Mouse (Mus musculus): ENCODE measurements around the gene Olfr286. TPM values are rescaled to one million over a fixed set of nuclear protein-coding genes. Genes with fewer than 3 reads are reported as not detected.
A peak's percentile ranks its signal among the peaks of the same experiment; 100 is the strongest.

Gene Olfr286
- not detected in 3 replicates for total RNA-seq (2017)

DNA sequence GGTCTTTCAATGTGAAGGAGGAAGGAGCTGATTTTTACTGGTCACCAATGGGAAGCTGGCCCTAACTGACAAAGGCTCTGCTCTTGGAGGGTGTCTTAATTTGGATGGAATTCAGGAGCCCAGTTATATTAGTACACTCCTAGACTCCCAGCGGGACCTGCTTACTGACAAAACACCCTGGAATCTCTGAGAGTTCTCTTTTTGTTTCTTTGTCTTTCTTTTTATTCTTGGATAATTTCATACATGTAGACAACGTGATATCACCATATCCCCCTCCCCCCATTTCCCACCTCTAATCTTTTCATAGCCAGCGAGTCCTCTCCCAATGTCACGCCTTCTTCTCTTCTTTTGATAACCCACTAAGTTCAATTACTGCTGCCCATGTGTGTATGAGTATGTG, at the start of gene Olfr286:
Gene Olfr286, minus strand, starts transcription at position 101 of the 400 bp plus-strand sequence.
- ATAC-seq (replicated peaks; ENCODE audit: insufficient number of reproducible peaks, low FRiP score, low TSS enrichment, poor library complexity, severe bottlenecking): no peak

DNA sequence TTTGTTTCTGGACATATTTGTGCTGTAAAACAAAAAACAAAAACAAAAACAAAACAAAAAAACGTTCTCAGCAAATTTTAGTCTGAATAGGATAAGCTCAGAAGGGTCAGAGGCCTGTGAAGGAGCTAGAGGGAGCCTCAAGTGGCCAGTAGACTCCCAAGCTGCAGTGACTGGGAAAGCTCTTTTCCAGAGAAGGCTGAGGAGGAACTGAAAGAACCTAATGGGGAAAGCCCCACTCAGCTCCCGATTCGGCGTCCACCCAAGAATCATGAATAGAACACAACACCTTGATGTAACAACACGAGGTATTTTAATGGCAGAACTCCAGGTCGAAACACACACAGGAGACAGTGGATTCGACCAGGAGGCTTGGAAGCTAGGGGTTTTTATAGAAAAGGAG, 23.5 kb upstream of the Olfr286 start:
- no peak for ATAC-seq (replicated peaks; ENCODE audit: insufficient number of reproducible peaks, low FRiP score, low TSS enrichment, poor library complexity, severe bottlenecking)

DNA sequence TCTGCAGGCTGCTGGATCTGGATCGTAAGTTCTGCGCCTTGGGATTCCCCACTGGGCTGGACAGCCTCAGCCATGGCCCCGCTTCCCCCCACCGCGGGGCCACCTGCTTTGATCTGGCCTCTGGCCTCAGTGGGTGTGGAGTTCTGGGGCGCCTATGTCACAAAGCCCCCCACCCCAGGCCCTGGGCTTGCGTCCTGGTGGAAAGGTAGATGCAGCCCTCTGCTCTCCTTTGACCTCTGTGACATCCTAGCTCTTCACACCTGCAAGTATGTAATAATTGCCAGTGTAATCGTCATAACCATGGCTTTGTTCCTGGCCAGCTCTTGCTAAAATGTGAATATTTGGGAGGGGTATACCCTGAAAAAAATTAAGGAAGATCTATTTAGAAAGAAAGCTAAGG, 22.9 kb upstream of the Olfr286 start, which contains the start of gene H1fnt:
Gene H1fnt, minus strand, starts transcription at position 101 of the 400 bp plus-strand sequence.
- ATAC-seq (replicated peaks; ENCODE audit: insufficient number of reproducible peaks, low FRiP score, low TSS enrichment, poor library complexity, severe bottlenecking): no peak

DNA sequence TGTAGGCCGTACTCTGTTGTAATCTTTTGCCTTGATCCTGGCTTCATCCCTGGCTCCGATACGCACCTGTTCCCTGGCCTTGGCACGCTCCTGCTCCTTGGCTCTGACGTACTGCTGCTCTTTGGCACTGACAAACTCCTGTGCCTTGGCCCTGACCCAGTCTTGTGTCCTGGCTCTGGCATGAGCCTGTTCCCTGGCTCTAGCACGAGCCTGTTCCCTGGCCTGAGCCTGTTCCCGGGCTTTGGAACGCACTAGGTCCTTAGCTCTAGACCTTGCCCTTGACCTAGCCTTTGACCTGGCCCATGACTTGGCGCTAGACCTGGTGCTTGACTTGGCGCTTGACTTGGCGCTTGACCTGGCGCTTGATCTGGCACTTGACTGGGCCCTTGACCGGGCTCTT, 22.0 kb upstream of the Olfr286 start:
- no peak for ATAC-seq (replicated peaks; ENCODE audit: insufficient number of reproducible peaks, low FRiP score, low TSS enrichment, poor library complexity, severe bottlenecking)

DNA sequence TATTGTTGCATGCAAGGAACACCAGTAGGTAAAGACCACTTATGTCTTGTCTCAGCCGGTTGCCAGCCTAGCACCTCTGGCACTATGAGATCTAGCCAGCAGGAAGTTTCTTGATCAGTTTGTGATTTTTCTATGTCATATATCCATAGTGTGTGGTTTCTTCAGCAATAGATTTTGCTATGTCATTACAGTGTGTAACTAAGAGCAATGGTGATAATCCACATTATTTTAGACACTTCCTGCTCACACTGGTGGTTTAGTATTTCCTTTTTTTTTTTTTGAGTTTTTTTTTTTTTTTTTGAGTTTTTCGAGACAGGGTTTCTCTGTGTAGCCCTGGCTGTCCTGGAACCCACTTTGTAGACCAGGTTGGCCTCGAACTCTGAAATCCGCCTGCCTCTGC, 1.2 kb upstream of the Olfr286 start:
- no peak for ATAC-seq (replicated peaks; ENCODE audit: insufficient number of reproducible peaks, low FRiP score, low TSS enrichment, poor library complexity, severe bottlenecking)

DNA sequence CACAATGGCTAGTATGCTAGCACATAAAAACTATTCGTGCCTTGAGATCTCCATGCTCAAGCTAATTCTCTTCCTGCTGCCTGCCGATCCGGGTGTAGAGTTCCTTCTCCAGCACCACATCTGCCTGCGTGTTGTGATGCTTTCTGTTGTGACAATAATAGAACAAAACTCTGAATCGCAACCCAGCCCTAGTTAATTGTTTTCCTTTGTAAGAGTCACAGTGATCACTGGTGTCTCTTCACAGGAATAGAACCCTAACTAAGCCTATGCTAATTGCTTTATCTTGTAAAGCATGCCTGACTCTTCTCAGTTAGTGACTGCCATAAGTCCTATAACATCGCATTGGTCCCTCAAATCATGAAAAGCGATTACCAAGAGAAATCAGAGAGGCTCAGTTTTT, 8.2 kb downstream of the Olfr286 start:
- no peak for ATAC-seq (replicated peaks; ENCODE audit: insufficient number of reproducible peaks, low FRiP score, low TSS enrichment, poor library complexity, severe bottlenecking)

DNA sequence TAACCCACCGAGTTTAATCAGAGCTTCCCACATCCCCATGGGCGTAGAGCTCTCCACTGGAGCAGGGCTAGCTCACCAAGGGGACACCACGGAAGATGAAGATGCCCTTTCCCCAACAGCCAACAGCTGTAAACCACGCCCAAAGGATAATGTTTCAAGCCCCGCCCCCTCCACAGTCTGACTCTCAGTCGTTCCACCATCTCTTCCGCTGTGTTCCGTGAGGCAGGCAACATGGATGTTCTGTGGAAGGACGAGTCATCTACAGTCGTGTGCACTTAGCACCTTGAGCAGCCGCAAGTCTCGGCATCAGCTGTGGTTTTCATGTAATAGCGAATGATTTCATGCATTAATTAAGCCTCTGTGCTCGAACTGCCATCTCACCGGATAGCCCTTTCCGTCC, 8.6 kb downstream of the Olfr286 start:
- ATAC-seq (replicated peaks; ENCODE audit: insufficient number of reproducible peaks, low FRiP score, low TSS enrichment, poor library complexity, severe bottlenecking): no peak

DNA sequence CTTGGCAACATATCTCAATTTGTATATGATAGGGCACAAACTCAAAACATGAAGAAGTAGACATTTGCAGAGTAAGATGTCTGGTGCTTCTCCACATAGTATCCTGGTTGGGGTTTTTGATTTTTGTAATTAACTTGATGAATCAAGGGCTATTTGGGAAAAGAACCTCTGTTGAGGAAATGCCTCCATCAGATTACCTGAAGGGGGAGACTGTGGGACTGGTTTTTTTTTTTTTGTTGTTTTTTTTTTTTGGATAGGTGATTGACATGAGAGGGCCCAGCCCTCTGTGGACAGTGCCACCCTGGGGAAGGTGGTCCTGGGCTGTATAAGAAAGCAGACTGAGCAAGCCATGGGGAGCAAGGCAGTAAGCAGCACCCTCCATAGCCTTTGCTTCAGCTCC, 11.9 kb downstream of the Olfr286 start:
- no peak for ATAC-seq (replicated peaks; ENCODE audit: insufficient number of reproducible peaks, low FRiP score, low TSS enrichment, poor library complexity, severe bottlenecking)

DNA sequence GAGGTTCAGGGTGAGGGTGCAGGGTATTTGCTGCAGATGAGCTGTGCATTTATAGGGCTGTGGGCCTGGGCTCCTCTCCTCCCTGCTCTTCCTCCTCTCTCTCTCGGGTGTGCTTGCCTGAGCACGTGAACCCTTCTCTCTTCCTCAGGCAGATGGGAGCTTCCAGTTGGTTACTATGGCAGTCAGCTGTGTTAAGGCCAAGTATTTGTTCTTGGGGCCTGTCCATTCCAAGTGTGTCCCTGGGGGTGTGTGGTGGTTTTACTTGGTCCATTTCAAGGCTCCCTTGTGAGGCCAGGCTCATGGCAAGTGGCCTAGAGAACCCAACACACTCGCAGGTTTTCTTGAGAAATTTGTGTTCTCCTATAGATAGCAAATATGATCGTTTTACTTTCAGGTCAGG, 13.4 kb downstream of the Olfr286 start, which contains the start of the genes Gm44579 and Olfr287:
Gene Gm44579, minus strand, starts transcription at position 101 of the 400 bp plus-strand sequence.
Gene Olfr287, minus strand, starts transcription at position 180 of the 400 bp plus-strand sequence.
- no peak for ATAC-seq (replicated peaks; ENCODE audit: insufficient number of reproducible peaks, low FRiP score, low TSS enrichment, poor library complexity, severe bottlenecking)

DNA sequence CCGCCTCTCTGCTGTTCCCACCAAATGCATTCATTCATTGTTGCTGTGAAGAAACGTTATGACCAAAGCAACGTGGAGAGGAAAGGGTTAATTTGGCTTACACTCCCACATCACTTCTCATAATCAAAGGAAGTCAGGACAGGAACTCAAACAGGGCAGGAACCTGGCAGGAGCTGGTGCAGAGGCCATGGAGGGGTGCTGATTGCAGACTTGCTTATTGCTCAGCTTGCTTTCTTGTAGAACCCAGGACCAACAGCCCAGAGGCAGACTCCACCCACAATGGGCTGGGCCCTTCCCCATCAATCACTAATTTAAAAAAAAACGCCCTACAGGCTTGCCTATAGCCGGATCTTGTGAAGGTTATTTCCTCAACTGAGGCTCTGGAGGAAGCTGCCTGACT, 20.1 kb downstream of the Olfr286 start:
- no peak for ATAC-seq (replicated peaks; ENCODE audit: insufficient number of reproducible peaks, low FRiP score, low TSS enrichment, poor library complexity, severe bottlenecking)

DNA sequence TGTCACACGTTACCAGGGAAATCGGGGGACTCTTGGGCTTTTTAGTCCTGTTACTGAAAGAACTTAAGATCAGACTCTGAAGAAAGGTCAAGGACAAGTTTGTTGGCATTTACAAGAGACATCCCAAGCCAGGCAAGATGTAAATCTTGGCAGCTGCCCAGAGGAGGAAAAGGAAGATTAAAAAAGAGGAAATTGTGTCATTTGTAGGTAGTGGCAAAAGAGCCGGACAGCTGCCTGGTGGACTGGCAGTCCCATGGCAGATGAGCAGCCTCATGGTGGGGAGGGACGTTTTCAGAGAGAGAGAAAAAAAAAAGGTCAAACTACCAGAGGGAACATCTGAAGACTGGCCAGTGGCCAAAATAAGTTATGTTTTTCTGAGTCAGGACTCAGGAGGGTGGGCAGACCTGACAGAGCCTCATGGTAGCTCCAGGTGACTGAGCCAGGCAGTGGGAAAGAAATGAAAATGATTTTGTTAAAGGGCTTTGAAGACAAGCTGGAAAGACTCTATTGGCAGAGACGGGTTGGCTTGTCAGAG, 20.8 kb downstream of the Olfr286 start:
- no peak for ATAC-seq (replicated peaks; ENCODE audit: insufficient number of reproducible peaks, low FRiP score, low TSS enrichment, poor library complexity, severe bottlenecking)

DNA sequence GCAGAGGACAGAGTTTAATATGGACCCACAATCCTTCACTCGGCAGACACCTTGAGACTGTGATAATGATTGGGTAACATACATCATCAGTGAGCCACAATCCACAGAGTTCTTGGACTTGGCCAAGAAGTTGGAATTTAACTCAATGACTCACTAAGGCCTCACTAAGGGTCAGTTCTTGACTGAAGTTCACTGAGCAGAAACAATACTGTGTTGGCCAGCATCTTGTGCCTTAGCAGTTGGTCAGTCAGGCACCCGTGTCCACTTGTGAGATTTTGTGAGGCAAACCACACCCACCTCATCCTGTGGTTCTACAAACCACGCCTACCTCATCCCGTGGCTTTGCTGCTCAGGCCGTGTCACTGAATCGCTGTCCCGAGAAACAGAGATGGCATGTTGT, 24.6 kb downstream of the Olfr286 start:
- ATAC-seq (replicated peaks; ENCODE audit: insufficient number of reproducible peaks, low FRiP score, low TSS enrichment, poor library complexity, severe bottlenecking): no peak

DNA sequence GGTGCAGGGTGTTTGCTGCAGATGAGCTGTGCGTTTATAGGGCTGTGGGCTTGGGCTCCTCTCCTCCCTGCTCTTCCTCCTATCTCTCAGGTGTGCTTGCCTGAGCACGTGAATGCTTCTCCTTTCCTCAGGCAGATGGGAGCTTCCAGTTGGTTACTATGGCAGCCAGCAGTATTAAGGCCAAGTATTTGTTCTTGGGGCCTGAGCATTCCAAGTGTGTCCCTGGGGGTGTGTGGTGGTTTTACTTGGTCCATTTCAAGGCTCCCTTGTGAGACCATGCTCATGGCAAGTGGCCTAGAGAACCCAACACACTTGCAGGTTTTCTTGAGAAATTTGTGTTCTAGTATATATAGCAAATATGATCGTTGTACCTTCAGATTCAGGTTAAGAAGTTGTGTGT, 38.8 kb downstream of the Olfr286 start, which contains the start of gene Olfr288:
Gene Olfr288, minus strand, starts transcription at position 101 of the 400 bp plus-strand sequence.
- no peak for ATAC-seq (replicated peaks; ENCODE audit: insufficient number of reproducible peaks, low FRiP score, low TSS enrichment, poor library complexity, severe bottlenecking)

DNA sequence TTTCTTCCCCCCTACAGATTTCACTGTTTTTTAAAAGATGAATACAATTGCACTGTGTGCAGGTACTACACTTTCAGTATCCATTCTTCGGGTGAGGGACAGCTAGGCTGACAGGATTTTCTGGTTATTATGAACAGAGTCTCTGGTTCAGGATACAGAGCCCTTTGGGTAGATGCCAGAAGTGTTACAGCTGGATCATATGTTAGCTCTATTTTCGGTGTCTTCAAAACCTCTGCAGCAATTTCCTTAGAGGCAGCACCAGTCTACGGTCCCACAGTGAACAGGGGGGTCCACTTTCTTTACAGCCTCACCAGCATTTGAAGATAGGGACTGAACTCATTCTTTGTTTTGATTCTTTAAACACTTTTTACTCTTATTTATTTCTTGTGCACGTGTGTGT, 49.8 kb downstream of the Olfr286 start:
- no peak for ATAC-seq (replicated peaks; ENCODE audit: insufficient number of reproducible peaks, low FRiP score, low TSS enrichment, poor library complexity, severe bottlenecking)

DNA sequence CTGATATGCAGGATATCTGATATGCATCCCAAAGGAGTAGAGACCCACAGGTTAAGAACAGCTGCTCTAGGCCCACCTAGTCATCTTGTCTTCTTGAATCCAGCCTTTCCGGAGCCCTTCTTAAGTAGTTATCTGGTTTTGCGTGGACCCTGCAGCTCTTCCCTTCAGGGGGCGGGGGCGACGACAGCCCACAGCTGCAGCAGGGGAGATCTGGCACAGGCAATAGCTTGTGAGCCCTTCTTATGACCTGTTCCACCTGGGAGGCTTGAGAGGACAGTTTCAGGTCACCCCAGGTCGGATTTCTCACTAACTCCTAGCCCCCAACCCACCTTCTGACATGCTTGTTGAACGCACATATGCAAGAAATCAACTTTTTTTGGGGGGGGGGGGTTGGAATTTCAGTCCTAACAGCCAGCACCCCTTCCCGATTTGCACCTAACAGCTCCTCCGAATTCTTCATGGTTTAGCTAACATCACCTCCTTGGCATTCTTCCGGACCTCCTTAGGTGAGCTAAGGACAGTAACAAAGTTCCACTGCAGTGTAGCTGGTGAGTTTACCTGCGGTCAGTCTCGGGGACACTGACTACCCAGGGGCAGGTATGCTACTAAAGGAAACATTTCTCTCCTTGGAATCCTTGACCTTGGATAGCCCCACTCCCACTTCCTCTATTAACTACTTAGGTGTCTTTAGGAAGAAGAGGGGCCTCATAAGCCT, 52.2 kb downstream of the Olfr286 start:
- no peak for ATAC-seq (replicated peaks; ENCODE audit: insufficient number of reproducible peaks, low FRiP score, low TSS enrichment, poor library complexity, severe bottlenecking)

DNA sequence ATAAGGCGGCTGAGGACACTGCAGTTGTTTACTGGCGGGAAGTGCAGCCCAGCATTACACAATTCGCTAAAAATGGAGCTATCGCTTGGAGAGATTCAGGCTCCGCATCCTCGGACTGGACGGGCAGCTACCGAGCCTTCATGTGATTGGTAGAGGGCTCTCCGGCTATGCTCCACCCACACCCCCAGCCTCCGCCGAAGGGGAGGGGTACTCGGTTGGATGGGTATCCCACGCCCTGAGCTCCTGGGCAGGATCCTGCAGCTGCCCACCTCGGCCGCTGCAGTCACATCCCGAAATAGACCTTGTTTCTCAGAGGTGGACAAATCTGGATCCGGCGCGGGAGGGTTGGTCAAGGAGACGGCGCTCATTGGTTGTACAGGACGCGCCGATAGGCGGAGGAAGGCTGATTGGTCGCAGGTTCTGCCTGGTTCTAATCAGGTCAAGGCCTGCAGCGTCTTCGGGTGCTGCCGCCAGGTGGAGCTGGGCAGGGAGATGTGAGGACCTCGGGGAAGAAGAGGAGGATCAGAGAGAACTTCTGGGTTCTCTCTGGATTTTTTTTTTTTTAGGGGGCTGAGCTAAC, 53.0 kb downstream of the Olfr286 start:
- ATAC-seq (replicated peaks; ENCODE audit: insufficient number of reproducible peaks, low FRiP score, low TSS enrichment, poor library complexity, severe bottlenecking): peak; percentile 95

DNA sequence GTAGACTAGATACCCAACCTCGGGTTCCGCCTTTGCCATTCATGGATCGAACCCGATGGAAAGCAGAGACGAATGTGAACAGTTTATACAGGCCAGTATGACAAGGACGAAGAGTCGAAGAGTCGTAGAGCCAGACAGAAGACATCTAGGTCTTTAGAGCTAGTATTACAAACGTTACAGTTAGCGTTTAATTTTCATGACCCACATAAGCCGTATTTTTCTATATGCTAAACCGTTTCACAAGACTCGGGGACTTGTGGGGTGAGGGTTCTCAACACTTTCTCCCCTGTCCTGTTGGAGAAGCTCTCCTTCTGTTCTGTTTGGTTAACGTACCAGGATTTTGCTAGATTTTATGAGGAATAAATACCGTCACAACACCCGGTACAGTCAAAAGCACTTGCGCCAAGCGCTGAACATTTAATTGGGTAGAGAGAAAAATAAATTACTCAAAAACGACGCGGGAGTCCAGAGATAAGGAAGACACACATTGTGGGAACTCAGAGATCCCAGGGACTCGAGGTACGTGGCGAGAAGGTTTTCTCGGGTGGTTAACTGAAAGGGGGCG, 53.6 kb downstream of the Olfr286 start:
- no peak for ATAC-seq (replicated peaks; ENCODE audit: insufficient number of reproducible peaks, low FRiP score, low TSS enrichment, poor library complexity, severe bottlenecking)

DNA sequence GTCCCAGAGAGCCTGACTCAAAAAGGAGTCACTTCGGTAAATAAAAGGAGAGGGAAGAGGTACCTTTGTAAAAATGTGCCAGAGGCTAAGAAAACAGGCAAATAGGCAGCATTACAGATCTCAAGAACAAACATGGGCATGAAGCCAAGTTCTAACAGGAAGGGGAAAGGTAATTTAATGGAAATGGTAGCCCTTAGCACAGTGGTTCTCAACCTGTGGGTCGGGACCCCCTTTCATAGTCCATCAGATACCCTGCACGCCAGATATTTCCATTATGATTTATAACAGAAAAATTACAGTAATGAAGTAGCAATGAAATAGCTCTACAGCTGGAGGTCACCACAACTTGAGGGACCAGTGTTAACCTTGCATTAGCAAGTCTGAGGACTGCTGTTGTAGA, 56.9 kb downstream of the Olfr286 start:
- ATAC-seq (replicated peaks; ENCODE audit: insufficient number of reproducible peaks, low FRiP score, low TSS enrichment, poor library complexity, severe bottlenecking): no peak

All from monocyte, adult 5-6 weeks (primary cell).